Mouse (Mus musculus) embryonic facial prominence, embryonic 11.5 days (tissue): Measurements from ENCODE around the gene Lrg1. TPM values are rescaled to one million over a fixed set of nuclear protein-coding genes. Genes with fewer than 3 reads are reported as not detected.

Source experiments
- ATAC-seq: fragments of 200-750 bp; cut with Nextera tagmentation; replicated peaks from 2 replicates; pipeline ENCODE4 v1.8.0; 2017; ENCODE audit warnings: low read depth; ENCODE audit not compliant: insufficient number of reproducible peaks, low FRiP score, low TSS enrichment
- DNase-seq: peaks from one replicate; pipeline ENCODE4 v3.0.0-alpha.2; 2015; ENCODE audit warnings: low spot score
- H3K27ac ChIP-seq: fragments of 300-500 bp; sonication (generic); replicated peaks from 2 replicates; pipeline ENCODE4 v1.5.1; 2014; ENCODE audit warnings: mild to moderate bottlenecking, low read depth, low read length, control low read depth
- H3K27me3 ChIP-seq: fragments of 300-500 bp; sonication (generic); 2 replicates; pipeline ENCODE4 v1.6.1; 2014; ENCODE audit warnings: mild to moderate bottlenecking, low read length, moderate library complexity, mixed read lengths; ENCODE audit not compliant: control insufficient read depth, insufficient read depth
- H3K36me3 ChIP-seq: fragments of 300-500 bp; sonication (generic); replicated peaks from 2 replicates; pipeline ENCODE4 v1.6.1; 2014; ENCODE audit warnings: low read depth, mild to moderate bottlenecking, low read length, moderate library complexity, mixed read lengths; ENCODE audit not compliant: control insufficient read depth, insufficient read depth
- H3K4me1 ChIP-seq: fragments of 300-500 bp; sonication (generic); 2 replicates; pipeline ENCODE4 v1.6.1; 2014; ENCODE audit warnings: low read length, mixed read lengths; ENCODE audit not compliant: control insufficient read depth, insufficient read depth
- H3K4me2 ChIP-seq: fragments of 300-500 bp; sonication (generic); 2 replicates; pipeline ENCODE4 v1.6.1; 2014; ENCODE audit warnings: low read depth, mild to moderate bottlenecking, control low read depth, low read length, moderate library complexity
- H3K4me3 ChIP-seq: fragments of 300-500 bp; sonication (generic); 2 replicates; pipeline ENCODE4 v1.5.1; 2014; ENCODE audit warnings: low read depth, low read length, control low read depth
- H3K9ac ChIP-seq: fragments of 300-500 bp; sonication (generic); replicated peaks from 2 replicates; pipeline ENCODE4 v1.6.1; 2014; ENCODE audit warnings: mild to moderate bottlenecking, control low read depth, low read length
- H3K9me3 ChIP-seq: fragments of 300-500 bp; sonication (generic); replicated peaks from 2 replicates; pipeline ENCODE4 v1.6.1; 2016; ENCODE audit warnings: mild to moderate bottlenecking, low read length, inconsistent platforms, mixed read lengths; ENCODE audit not compliant: control insufficient read depth
- WGBS: fragments of 180-500 bp; shearing (Covaris S2); extraction: QIAGEN DNeasy Blood & Tissue Kit; methylation state at CpG from one replicate; pipeline ENCODE4 v1.1.7; 2014; 5-methylcytosine and 5-hydroxymethylcytosine counted together
- polyA plus RNA-seq: library from polyadenylated mRNA; unstranded; fragments of >200 nt; fragmentation: Nextera tagmentation; extraction: Ambion mirVana; gene quantifications from 2 replicates; pipeline ENCODE4 v1.2.1, GENCODE M21; 2014

The Lrg1 gene
- polyA plus RNA-seq, 1 experiment from 2014 or later: not detected

DNA sequence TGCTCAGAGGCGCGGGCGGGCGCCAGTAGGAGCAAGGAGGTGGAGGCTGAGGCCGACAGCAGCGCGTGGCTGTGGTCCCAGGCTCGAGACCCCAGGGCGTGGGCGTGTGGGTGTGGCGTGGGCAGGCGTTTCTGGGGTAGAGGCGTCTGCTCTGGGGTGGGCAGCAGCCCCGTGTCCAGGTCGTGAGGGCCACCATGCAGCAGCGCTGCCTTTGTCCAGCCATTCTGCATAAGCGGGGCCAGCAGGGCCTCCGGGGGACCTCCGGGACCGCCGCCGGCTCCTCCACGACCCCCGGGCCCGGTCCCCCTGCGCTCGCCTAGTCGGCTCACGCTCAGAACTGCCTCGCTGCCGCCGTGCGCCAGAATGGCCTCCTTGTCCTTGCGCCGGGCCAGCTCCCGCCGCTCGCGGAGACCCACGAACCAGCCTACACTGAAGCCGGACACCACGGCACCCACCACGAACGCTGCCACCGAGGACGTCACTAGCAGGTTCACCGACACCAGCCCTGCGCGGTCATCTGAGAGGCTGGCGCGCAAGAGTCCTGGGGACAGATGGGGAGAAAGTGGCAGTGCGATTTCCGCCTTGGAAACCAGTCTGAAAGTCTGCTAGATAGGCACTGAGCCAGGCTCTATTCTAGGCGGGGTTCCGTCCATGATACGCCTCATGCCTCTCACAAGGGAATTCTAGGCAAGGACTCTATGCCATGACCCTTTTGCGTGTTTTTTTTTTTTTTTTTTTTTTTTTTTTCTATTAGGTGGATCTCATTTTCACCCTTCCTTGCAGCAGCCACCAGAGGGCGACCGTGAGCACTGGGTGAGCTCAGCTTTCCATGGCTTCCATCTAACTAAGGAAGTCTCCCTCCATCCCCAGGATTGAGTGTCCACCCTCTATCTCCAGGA, 2.8 kb upstream of the Lrg1 start:
- peaks cover 43% of the 10 kb centered on the region for H3K27me3 ChIP-seq
- ATAC-seq (no peak), DNase-seq (peak; percentile 74)
- H3K4me3 ChIP-seq: peak overlapping the region; percentile 38
- peaks cover 4% of the 10 kb centered on the region for H3K9me3 ChIP-seq
- 5% methylated on average over 59 of the region's 59 CpGs for WGBS
- H3K27ac ChIP-seq: no peak overlapping the region
- peak overlapping the region; percentile 76 for H3K4me2 ChIP-seq
- peaks cover 8% of the 10 kb centered on the region; the same call in 1 of the 2 replicates for H3K4me1 ChIP-seq
- H3K36me3 ChIP-seq: no peaks in the 10 kb centered on the region
- peak overlapping the region; percentile 64 for H3K9ac ChIP-seq

DNA sequence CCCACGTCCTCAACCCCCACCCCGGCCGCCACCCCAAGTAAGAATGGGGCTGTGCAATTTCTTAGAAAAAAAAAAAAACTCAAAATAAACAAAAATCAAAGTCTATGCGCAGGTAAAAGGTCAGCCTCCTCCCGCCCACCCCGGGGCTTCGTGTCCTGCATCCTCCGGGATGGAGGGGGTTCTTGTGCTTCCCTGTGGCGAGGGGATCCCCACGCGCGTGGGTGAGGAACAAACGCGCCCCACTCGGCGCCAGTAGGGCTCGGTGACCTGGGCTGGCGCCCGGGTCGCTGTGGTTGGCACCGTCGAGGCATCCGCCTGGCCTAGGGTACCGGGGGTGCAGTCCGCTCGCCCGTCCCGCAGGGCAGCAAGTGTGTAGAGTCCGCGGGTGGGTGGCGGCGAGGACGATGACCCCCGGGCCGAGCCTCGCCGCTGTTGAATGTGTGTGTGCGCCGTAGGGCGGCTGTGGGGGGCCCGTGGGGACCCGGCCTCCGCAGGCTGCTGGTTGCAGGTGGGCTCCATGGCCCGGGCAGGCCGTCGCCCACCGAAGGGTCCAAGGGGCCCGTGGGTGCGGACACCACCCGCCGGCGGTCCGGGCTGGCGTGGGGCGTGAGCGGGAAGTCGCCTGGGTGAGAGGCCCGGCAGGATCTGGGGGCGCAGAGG, 2.0 kb upstream of the Lrg1 start:
- H3K4me1 ChIP-seq: peaks cover 8% of the 10 kb centered on the region; the same call in 1 of the 2 replicates
- ATAC-seq (no peak), DNase-seq (no peak)
- H3K4me3 ChIP-seq: peak overlapping the region; percentile 38
- H3K27ac ChIP-seq: no peak overlapping the region
- peaks cover 4% of the 10 kb centered on the region for H3K9me3 ChIP-seq
- WGBS: 40% methylated on average over 55 of the region's 59 CpGs
- peaks cover 51% of the 10 kb centered on the region for H3K27me3 ChIP-seq
- peak overlapping the region; percentile 64; the same call in 1 of the 2 replicates for H3K9ac ChIP-seq
- no peaks in the 10 kb centered on the region for H3K36me3 ChIP-seq
- peak overlapping the region; percentile 76 for H3K4me2 ChIP-seq

DNA sequence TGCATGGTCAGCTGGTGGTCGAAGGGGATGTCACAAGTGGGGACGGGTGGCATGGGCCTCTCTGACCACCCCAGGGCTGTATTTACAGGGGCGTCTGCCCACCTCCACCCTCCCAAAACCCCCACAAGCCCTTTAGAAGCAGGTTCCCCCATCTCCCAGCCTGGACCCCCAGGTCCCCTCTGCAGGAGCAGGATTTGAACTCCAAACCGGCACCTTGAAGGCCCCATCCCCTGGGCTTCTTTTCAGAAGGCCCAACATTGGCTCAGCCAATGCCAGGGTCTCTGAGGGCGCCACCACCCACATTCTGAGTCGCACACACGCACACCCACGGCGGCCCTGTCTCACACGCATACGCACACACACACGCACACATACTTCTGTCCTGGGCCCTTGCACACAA, 1.4 kb upstream of the Lrg1 start:
- Histone ChIP-seq H3K4me2 (no peak overlapping the region), H3K9ac (no peak overlapping the region), H3K9me3 (peaks cover 4% of the 10 kb centered on the region), H3K36me3 (no peaks in the 10 kb centered on the region), H3K4me3 (no peak overlapping the region), H3K27ac (no peak overlapping the region), H3K27me3 (peaks cover 56% of the 10 kb centered on the region), H3K4me1 (peaks cover 8% of the 10 kb centered on the region; the same call in 1 of the 2 replicates)
- ATAC-seq (no peak), DNase-seq (no peak)
- 89% methylated on average over 12 of the region's 12 CpGs for WGBS

DNA sequence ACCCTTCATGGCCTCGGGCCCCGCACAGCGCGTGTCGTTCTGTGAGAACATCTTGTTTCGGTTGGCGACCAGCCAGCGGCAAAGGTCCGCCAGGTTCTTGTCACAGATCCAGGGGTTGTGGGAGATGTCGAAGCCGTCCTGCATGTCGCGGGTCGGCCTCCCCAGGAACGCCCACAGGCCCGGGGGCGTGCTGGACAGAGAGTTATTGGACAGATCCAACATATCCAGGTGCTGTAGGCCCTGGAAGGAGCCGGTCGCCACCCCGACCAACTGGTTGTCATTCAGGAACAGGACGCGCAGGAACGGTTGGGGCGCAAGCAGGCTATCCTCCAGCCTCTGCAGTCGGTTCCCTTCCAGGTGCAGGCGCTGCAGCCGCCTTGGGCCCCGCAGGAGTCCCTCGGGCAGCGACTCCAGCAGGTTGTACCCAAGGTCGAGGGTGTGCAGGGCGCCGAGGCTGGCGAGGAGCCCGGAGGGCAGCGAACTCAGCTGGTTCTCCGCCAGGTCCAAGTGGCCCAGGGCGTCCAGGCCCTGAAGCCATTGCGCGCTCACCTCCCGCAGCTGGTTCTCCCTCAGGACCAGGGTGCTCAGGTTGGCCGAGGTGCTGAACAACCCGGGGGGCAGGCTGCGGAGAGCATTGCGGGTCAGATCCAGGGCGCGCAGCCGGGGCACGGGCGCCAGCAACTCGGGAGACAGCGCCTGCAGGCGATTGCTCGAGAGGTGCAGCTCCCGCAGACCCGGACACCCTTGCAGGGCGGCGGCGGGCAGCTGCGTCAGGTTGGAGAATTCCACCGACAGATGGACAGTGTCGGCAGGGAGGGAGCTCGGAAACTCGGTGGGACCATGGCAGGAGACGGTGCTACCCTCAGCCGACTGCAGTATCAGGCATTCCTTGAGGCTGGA, 1.6 kb downstream of the Lrg1 start:
- Histone ChIP-seq H3K9ac (no peak overlapping the region), H3K36me3 (no peaks in the 10 kb centered on the region), H3K4me3 (no peak overlapping the region), H3K27me3 (peaks cover 56% of the 10 kb centered on the region), H3K4me2 (no peak overlapping the region), H3K27ac (no peak overlapping the region), H3K4me1 (peaks cover 8% of the 10 kb centered on the region; the same call in 1 of the 2 replicates), H3K9me3 (peaks cover 4% of the 10 kb centered on the region)
- DNase-seq (no peak), ATAC-seq (no peak)
- 7% methylated on average over 66 of the region's 66 CpGs for WGBS

DNA sequence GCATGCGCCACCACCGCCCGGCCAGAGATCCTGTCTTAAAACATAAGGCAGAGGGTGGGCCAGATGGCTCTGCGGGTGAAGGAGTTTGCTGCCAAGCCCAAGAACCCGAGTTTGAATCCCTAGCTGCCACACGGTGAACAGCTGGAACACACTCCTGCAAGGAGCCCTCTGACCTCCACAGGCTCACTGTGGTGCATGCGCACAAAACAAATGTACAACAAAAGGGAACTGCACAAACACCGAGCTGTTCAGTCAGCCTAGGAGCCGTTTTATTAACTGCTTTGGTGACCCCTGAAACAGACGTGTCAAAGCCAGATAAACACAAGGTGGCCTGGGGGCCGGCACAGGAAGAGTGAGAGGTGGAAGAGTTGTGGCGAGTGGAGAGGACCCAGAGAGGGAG, 2.4 kb downstream of the Lrg1 start:
- peaks cover 52% of the 10 kb centered on the region for H3K27me3 ChIP-seq
- DNase-seq: no peak

DNA sequence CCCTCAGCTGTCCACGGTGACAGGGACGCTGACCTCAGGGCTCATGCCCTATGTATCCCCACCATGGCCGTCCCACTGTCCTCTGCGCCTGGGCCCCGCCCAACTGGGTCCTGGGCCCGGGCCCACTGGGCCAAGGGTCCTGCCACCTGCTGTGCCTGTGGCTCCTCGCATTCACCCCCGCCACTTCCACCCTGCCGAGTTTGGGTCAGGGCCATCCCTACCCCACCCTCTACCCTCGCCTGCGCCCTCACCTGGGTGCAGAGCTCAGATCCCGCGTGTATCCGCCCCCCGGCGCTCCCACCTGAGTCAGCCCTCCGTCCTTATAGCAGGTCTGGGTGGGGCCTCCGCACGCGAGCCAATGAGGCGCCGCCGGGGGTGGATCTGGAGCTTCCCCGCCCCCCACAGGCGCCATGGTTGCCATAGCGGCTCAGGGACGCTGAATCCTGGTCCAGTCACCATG, 4.5 kb downstream of the Lrg1 start, which contains the start of gene Plin5:
Gene Plin5 (minus strand): TSS at position 346 of the 460 bp plus-strand sequence.
- H3K4me2 ChIP-seq: peak within 1 kb of the TSS; percentile 57
- peaks cover 3% of the 10 kb centered on the region; the same call in 1 of the 2 replicates for H3K4me1 ChIP-seq
- 1% methylated on average over 27 of the region's 27 CpGs for WGBS
- ATAC-seq (no peak), DNase-seq (peak; percentile 70)
- H3K36me3 ChIP-seq: no peaks in the 10 kb centered on the region
- H3K9ac ChIP-seq: no peak within 1 kb of the TSS
- no peaks in the 10 kb centered on the region; the same call in none of the 2 replicates for H3K9me3 ChIP-seq
- H3K4me3 ChIP-seq: peak within 1 kb of the TSS; percentile 19
- peaks cover 35% of the 10 kb centered on the region for H3K27me3 ChIP-seq
- H3K27ac ChIP-seq: no peak within 1 kb of the TSS

More for the DNA sequence above, 2.4 kb downstream of the Lrg1 start:
- WGBS: 42% methylated on average over 12 of the region's 12 CpGs
- Histone ChIP-seq H3K9me3 (peaks cover 4% of the 10 kb centered on the region), H3K4me1 (peaks cover 8% of the 10 kb centered on the region; the same call in 1 of the 2 replicates), H3K36me3 (no peaks in the 10 kb centered on the region), H3K4me3 (no peak overlapping the region), H3K4me2 (no peak overlapping the region), H3K9ac (no peak overlapping the region), H3K27ac (no peak overlapping the region)
- ATAC-seq: no peak

DNA sequence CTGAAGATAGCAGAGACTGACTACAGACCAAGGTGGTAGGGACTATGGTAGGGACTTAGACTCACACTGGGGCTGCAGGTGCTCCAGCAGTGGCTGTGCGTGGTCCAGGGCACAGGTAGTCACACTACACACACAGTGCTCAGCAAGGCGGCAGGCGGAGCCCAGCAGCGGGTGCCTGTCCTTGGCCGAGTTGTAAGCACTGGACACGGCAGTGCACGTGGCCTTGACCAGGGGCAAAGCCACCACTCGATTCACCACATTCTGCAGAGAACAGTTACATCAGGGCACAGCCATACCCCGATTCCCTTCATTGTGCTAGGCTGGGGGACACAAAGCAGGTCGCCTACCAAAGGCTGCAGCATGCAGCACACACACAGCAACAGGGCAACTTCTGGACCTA, 5.6 kb downstream of the Lrg1 start:
- Histone ChIP-seq H3K27me3 (peaks cover 29% of the 10 kb centered on the region), H3K4me1 (peaks cover 3% of the 10 kb centered on the region; the same call in 1 of the 2 replicates), H3K9ac (no peak overlapping the region), H3K36me3 (no peaks in the 10 kb centered on the region), H3K9me3 (no peaks in the 10 kb centered on the region), H3K27ac (no peak overlapping the region), H3K4me2 (no peak overlapping the region), H3K4me3 (no peak overlapping the region)
- no peak for ATAC-seq
- WGBS: 79% methylated on average over 10 of the region's 10 CpGs
- DNase-seq: no peak
